ENCODE assay signal across 15 mouse cellular contexts in the genomic region with DNA sequence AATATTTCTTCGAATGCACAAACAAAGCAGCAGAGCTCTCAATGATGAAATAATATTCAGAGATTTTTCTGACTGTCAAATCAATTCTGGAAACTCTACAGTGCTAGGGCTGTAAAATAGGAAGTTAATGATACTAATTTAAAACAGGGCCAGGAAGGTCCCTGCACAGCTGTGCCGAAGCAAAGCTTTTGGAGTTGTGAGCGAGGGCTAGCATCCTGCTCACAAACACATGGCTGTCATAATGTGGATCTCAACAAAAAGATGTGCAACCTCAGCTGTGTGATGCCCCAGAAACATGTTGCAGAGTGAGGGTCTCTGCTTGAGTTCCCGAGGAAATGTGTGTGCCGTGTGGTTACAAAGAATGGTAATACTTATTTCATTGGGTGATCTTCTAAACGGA.
DNase-seq lines count a peak whose midpoint lies in the region; ATAC-seq and TF ChIP-seq lines count a peak whose summit lies in the region.
"Had no signal": no experiment of that assay in that cellular context is flagged by ENCODE, and none has a peak within 500 bp of the region (broad histone marks: within the 10 kb centered on the region; RNA-seq: fewer than 3 reads in every experiment).

No protein-coding gene starts in this region.

- peak; percentile 12 for DNase-seq in embryonic facial prominence, embryonic 11.5 days (ENCODE audit: low spot score)
- no peak for DNase-seq in embryonic facial prominence, embryonic 10.5 days (ENCODE audit: low spot score)
- no peak for DNase-seq in forebrain, postnatal 0 days
- DNase-seq in midbrain, embryonic 10.5 days (ENCODE audit: low spot score) = no peak
- no peak for DNase-seq in frontal cortex, postnatal 36 days (ENCODE audit: low spot score in 2 of 2)
- DNase-seq: adrenal gland, postnatal 10 days; gastrocnemius, postnatal 14 days had no signal

- no peak overlapping the region for H3K9ac ChIP-seq in embryonic facial prominence, embryonic 11.5 days (replicated peaks; ENCODE audit: low read length)
- no peak overlapping the region for H3K9ac ChIP-seq in forebrain, postnatal 0 days
- H3K9ac ChIP-seq in forebrain, embryonic 12.5 days = no peak overlapping the region
- H3K9ac ChIP-seq in midbrain, embryonic 15.5 days = no peak overlapping the region
- H3K9ac ChIP-seq: embryonic facial prominence, embryonic 12.5 days; heart, embryonic 15.5 days; hindbrain, embryonic 13.5 days had no signal

- no peak for ATAC-seq in embryonic facial prominence, embryonic 11.5 days (replicated peaks; ENCODE audit: insufficient number of reproducible peaks, low FRiP score, low TSS enrichment, low read depth)
- peak; percentile 64 for ATAC-seq in forebrain, postnatal 0 days
- no peak for ATAC-seq in forebrain, embryonic 12.5 days (ENCODE audit: low FRiP score)
- no peak for ATAC-seq in midbrain, embryonic 15.5 days (replicated peaks)
- ATAC-seq: intestine, embryonic 16.5 days had no signal

- no peaks in the 10 kb centered on the region for H3K36me3 ChIP-seq in embryonic facial prominence, embryonic 11.5 days (replicated peaks; ENCODE audit: control insufficient read depth, insufficient read depth, low read depth, low read length)
- no peaks in the 10 kb centered on the region for H3K36me3 ChIP-seq in embryonic facial prominence, embryonic 10.5 days (replicated peaks)
- no peaks in the 10 kb centered on the region for H3K36me3 ChIP-seq in forebrain, postnatal 0 days (ENCODE audit: insufficient read depth)
- no peaks in the 10 kb centered on the region for H3K36me3 ChIP-seq in forebrain, embryonic 12.5 days (replicated peaks)
- no peaks in the 10 kb centered on the region for H3K36me3 ChIP-seq in midbrain, embryonic 15.5 days (replicated peaks)
- no peaks in the 10 kb centered on the region for H3K36me3 ChIP-seq in midbrain, embryonic 10.5 days
- H3K36me3 ChIP-seq: embryonic facial prominence, embryonic 12.5 days; heart, embryonic 15.5 days; hindbrain, embryonic 13.5 days had no signal

- TF ChIP-seq CTCF in forebrain, postnatal 0 days (IDR thresholded peaks at IDR 0.05; ENCODE audit: low read depth) = no peak

- H3K27ac ChIP-seq in embryonic facial prominence, embryonic 11.5 days (replicated peaks; ENCODE audit: low read depth, low read length) = no peak overlapping the region
- H3K27ac ChIP-seq in embryonic facial prominence, embryonic 10.5 days (replicated peaks) = no peak overlapping the region
- no peak overlapping the region for H3K27ac ChIP-seq in forebrain, postnatal 0 days (ENCODE audit: low read depth, low read length)
- H3K27ac ChIP-seq in forebrain, embryonic 12.5 days = no peak overlapping the region
- 0 out of 2 replicates have a peak overlapping the region, but pooled peaks have one; percentile 11 for H3K27ac ChIP-seq in midbrain, embryonic 15.5 days
- H3K27ac ChIP-seq in midbrain, embryonic 10.5 days (replicated peaks) = no peak overlapping the region
- H3K27ac ChIP-seq: embryonic facial prominence, embryonic 12.5 days; heart, adult 2 months; heart, embryonic 15.5 days; hindbrain, embryonic 13.5 days had no signal

- no peaks in the 10 kb centered on the region for H3K9me3 ChIP-seq in embryonic facial prominence, embryonic 11.5 days (replicated peaks; ENCODE audit: control insufficient read depth, low read length)
- no peaks in the 10 kb centered on the region for H3K9me3 ChIP-seq in embryonic facial prominence, embryonic 10.5 days
- no peaks in the 10 kb centered on the region for H3K9me3 ChIP-seq in forebrain, postnatal 0 days (ENCODE audit: low read length)
- no peaks in the 10 kb centered on the region for H3K9me3 ChIP-seq in forebrain, embryonic 12.5 days
- H3K9me3 ChIP-seq in midbrain, embryonic 15.5 days = no peaks in the 10 kb centered on the region
- no peaks in the 10 kb centered on the region for H3K9me3 ChIP-seq in midbrain, embryonic 10.5 days (replicated peaks)
- H3K9me3 ChIP-seq: embryonic facial prominence, embryonic 12.5 days; heart, embryonic 15.5 days; hindbrain, embryonic 13.5 days had no signal

- no peak overlapping the region for H3K4me2 ChIP-seq in embryonic facial prominence, embryonic 11.5 days (ENCODE audit: low read depth, low read length)
- H3K4me2 ChIP-seq in forebrain, postnatal 0 days (ENCODE audit: low read depth) = no peak overlapping the region
- H3K4me2 ChIP-seq in forebrain, embryonic 12.5 days = no peak overlapping the region
- H3K4me2 ChIP-seq in midbrain, embryonic 15.5 days = no peak overlapping the region
- H3K4me2 ChIP-seq: embryonic facial prominence, embryonic 12.5 days; heart, embryonic 11.5 days; heart, embryonic 15.5 days; hindbrain, embryonic 13.5 days had no signal

- no peaks in the 10 kb centered on the region for H3K27me3 ChIP-seq in embryonic facial prominence, embryonic 11.5 days (ENCODE audit: control insufficient read depth, insufficient read depth, low read length)
- H3K27me3 ChIP-seq in embryonic facial prominence, embryonic 10.5 days (replicated peaks; ENCODE audit: low read depth, poor library complexity, severe bottlenecking) = no peaks in the 10 kb centered on the region
- no peaks in the 10 kb centered on the region for H3K27me3 ChIP-seq in forebrain, postnatal 0 days (ENCODE audit: insufficient read depth, low read length)
- no peaks in the 10 kb centered on the region for H3K27me3 ChIP-seq in forebrain, embryonic 12.5 days
- no peaks in the 10 kb centered on the region for H3K27me3 ChIP-seq in midbrain, embryonic 15.5 days (replicated peaks)
- H3K27me3 ChIP-seq in midbrain, embryonic 10.5 days (ENCODE audit: low read depth, poor library complexity, severe bottlenecking) = no peaks in the 10 kb centered on the region
- H3K27me3 ChIP-seq: embryonic facial prominence, embryonic 12.5 days; heart, embryonic 15.5 days; hindbrain, embryonic 13.5 days had no signal

- 65% methylated on average over 6 of the region's 6 CpGs for WGBS in embryonic facial prominence, embryonic 11.5 days
- 77% methylated on average over 6 of the region's 6 CpGs for WGBS in embryonic facial prominence, embryonic 10.5 days
- 49% methylated on average over 6 of the region's 6 CpGs for WGBS in forebrain, postnatal 0 days
- whole genome bisulfite sequencing in forebrain, embryonic 12.5 days = 91% methylated on average over 6 of the region's 6 CpGs
- WGBS in midbrain, embryonic 15.5 days = 78% methylated on average over 6 of the region's 6 CpGs
- 90% methylated on average over 6 of the region's 6 CpGs for WGBS in midbrain, embryonic 10.5 days

- H3K4me1 ChIP-seq in embryonic facial prominence, embryonic 11.5 days (ENCODE audit: control insufficient read depth, insufficient read depth, low read length) = no peaks in the 10 kb centered on the region
- no peaks in the 10 kb centered on the region for H3K4me1 ChIP-seq in embryonic facial prominence, embryonic 10.5 days
- H3K4me1 ChIP-seq in forebrain, postnatal 0 days (ENCODE audit: insufficient read depth) = no peaks in the 10 kb centered on the region
- H3K4me1 ChIP-seq in forebrain, embryonic 12.5 days = no peaks in the 10 kb centered on the region
- H3K4me1 ChIP-seq in midbrain, embryonic 15.5 days = no peaks in the 10 kb centered on the region
- no peaks in the 10 kb centered on the region for H3K4me1 ChIP-seq in midbrain, embryonic 10.5 days
- H3K4me1 ChIP-seq: embryonic facial prominence, embryonic 12.5 days; heart, embryonic 15.5 days; hindbrain, embryonic 13.5 days had no signal

- no peak overlapping the region for H3K4me3 ChIP-seq in embryonic facial prominence, embryonic 11.5 days (ENCODE audit: low read depth, low read length)
- no peak overlapping the region for H3K4me3 ChIP-seq in embryonic facial prominence, embryonic 10.5 days
- no peak overlapping the region for H3K4me3 ChIP-seq in forebrain, postnatal 0 days (ENCODE audit: low read depth, low read length)
- H3K4me3 ChIP-seq in forebrain, embryonic 12.5 days (replicated peaks) = no peak overlapping the region
- H3K4me3 ChIP-seq in midbrain, embryonic 15.5 days = no peak overlapping the region
- no peak overlapping the region for H3K4me3 ChIP-seq in midbrain, embryonic 10.5 days
- H3K4me3 ChIP-seq: embryonic facial prominence, embryonic 12.5 days; heart, adult 2 months; heart, embryonic 15.5 days; hindbrain, embryonic 13.5 days had no signal
